Mouse (Mus musculus): ENCODE measurements at regions not wholly inside any gene's neighbourhood (a gene's known extent, or its start where the extent isn't known, plus 50 kb on each side); places are given as distances from the start of the nearest gene placed in this dataset.

DNA sequence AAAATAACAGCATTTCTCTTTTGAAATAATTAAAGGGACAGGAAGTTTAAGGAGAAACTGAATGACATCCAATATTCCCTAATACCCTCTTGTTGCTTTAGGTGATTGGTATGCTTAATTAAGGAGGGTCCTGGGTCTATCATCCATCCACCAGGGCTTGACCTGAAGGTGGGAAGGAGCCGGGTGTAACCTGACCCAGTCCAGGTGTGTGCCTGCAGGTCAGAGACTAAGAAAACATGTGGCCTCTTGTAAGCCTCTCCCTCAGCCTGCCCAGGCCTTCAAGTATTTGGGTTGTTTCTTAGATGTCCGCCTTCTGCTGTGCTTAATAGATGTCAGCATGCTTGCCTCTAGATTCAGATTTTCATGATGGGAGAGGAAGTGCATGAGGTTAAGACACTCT is 74.7 kb upstream of the Gm10295 start:
- no peaks in the 10 kb centered on the region for H3K4me1 ChIP-seq (ENCODE audit: insufficient read depth, low read depth, low read length)
- no peak for DNase-seq (ENCODE audit: low spot score)
- TF ChIP-seq CTCF (IDR thresholded peaks at IDR 0.05) (no peak), EP300 (IDR thresholded peaks at IDR 0.05) (no peak)
- no peak overlapping the region for H3K27ac ChIP-seq (ENCODE audit: low read length)
- H3K4me3 ChIP-seq (ENCODE audit: low read depth, low read length): no peak overlapping the region
- no peak for ATAC-seq
- no peak overlapping the region for H3K4me2 ChIP-seq (replicated peaks; ENCODE audit: low read depth, low read length)
- H3K27me3 ChIP-seq (replicated peaks; ENCODE audit: insufficient read depth, low read length): no peaks in the 10 kb centered on the region
- WGBS: 33% methylated on average over 2 of the region's 2 CpGs
- no peaks in the 10 kb centered on the region for H3K36me3 ChIP-seq (ENCODE audit: insufficient read depth, low read length)
- no peaks in the 10 kb centered on the region for H3K9me3 ChIP-seq (ENCODE audit: low read length)
- no peak overlapping the region for H3K9ac ChIP-seq (replicated peaks; ENCODE audit: low read depth)

DNA sequence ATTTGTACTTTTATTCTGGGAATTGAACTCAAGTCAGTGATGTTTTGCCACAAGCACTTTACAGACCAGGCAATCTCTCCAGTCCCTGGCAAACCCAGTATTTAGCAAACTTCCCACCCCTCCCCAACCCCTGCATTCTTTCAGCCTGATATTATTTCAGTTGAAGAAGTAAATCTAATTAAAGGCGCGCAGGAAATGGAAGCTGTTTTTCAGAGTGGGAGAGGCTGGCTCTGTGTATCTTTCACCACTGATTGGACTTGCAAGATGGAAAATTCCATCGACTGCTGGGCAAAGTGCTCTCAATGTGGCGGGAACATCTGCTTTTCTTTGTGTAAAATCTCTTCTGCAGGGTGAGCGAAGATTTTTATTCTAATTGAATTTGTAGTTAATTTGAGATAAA is 68.0 kb upstream of the Gm10295 start:
- Histone ChIP-seq H3K27ac (ENCODE audit: low read length) (no peak overlapping the region), H3K36me3 (ENCODE audit: insufficient read depth, low read length) (no peaks in the 10 kb centered on the region), H3K9me3 (ENCODE audit: low read length) (no peaks in the 10 kb centered on the region), H3K4me2 (replicated peaks; ENCODE audit: low read depth, low read length) (no peak overlapping the region), H3K9ac (replicated peaks; ENCODE audit: low read depth) (no peak overlapping the region), H3K27me3 (replicated peaks; ENCODE audit: insufficient read depth, low read length) (no peaks in the 10 kb centered on the region), H3K4me3 (ENCODE audit: low read depth, low read length) (no peak overlapping the region), H3K4me1 (ENCODE audit: insufficient read depth, low read depth, low read length) (no peaks in the 10 kb centered on the region)
- no peak for DNase-seq (ENCODE audit: low spot score)
- WGBS: 59% methylated on average over 5 of the region's 5 CpGs
- TF ChIP-seq EP300 (IDR thresholded peaks at IDR 0.05) (no peak), CTCF (IDR thresholded peaks at IDR 0.05) (no peak)
- no peak for ATAC-seq

DNA sequence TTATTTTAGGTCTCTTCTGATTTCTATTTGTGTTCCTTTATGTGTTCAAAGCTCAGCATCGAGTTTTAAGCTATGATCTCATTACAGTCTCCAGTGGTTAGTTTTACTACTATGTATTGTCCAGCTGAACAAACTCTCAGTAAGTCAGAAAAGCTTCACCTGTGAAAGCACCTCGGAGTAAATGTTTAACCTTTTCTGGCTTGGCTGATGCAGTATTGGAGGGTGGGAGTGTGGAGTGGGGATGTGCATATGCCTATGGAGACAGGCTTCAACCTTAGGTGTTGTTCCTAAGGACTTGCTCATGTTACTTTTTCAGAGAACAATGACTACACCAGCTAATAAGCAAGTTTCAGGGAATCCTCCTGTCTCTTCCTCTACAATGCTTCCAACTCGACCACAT is 67.6 kb upstream of the Gm10295 start:
- 47% methylated on average over 3 of the region's 3 CpGs for WGBS
- no peaks in the 10 kb centered on the region for H3K27me3 ChIP-seq (replicated peaks; ENCODE audit: insufficient read depth, low read length)
- no peak for ATAC-seq

DNA sequence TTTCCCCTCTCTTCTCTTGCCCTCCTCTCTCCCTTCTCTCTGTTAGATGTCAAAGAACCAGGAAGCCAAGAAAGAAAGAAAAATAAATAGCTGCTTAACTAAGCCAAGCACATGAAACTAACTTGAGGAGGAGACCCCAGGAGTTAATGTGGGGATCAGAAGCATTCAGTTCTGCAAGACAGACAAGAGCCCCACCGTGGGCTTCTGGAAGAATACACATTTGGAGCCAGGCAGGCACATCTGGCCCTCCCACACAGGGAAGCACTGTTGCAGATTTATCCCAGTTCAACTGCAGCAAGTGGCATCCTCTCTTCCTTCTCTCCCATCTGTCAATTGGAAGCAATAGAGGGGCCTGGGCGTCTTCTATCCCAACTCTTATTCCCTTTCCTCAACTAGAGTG is 63.5 kb upstream of the Gm10295 start:
- no peak for TF ChIP-seq EP300 (IDR thresholded peaks at IDR 0.05)
- no peak for TF ChIP-seq CTCF (IDR thresholded peaks at IDR 0.05)
- Histone ChIP-seq H3K27ac (ENCODE audit: low read length) (no peak overlapping the region), H3K4me1 (ENCODE audit: insufficient read depth, low read depth, low read length) (no peaks in the 10 kb centered on the region; the same call in none of the 2 replicates), H3K36me3 (ENCODE audit: insufficient read depth, low read length) (no peaks in the 10 kb centered on the region), H3K9me3 (ENCODE audit: low read length) (no peaks in the 10 kb centered on the region), H3K9ac (replicated peaks; ENCODE audit: low read depth) (no peak overlapping the region), H3K27me3 (replicated peaks; ENCODE audit: insufficient read depth, low read length) (no peaks in the 10 kb centered on the region), H3K4me2 (replicated peaks; ENCODE audit: low read depth, low read length) (no peak overlapping the region), H3K4me3 (ENCODE audit: low read depth, low read length) (no peak overlapping the region)
- 66% methylated on average over 2 of the region's 2 CpGs for WGBS
- ATAC-seq: no peak
- no peak for DNase-seq (ENCODE audit: low spot score)

More for the DNA sequence above, 67.6 kb upstream of the Gm10295 start:
- Histone ChIP-seq H3K9ac (replicated peaks; ENCODE audit: low read depth) (no peak overlapping the region), H3K4me1 (ENCODE audit: insufficient read depth, low read depth, low read length) (no peaks in the 10 kb centered on the region), H3K27ac (ENCODE audit: low read length) (no peak overlapping the region), H3K36me3 (ENCODE audit: insufficient read depth, low read length) (no peaks in the 10 kb centered on the region), H3K4me2 (replicated peaks; ENCODE audit: low read depth, low read length) (no peak overlapping the region), H3K4me3 (ENCODE audit: low read depth, low read length) (no peak overlapping the region), H3K9me3 (ENCODE audit: low read length) (no peaks in the 10 kb centered on the region)
- no peak for DNase-seq (ENCODE audit: low spot score)
- no peak for TF ChIP-seq CTCF (IDR thresholded peaks at IDR 0.05)
- TF ChIP-seq EP300 (IDR thresholded peaks at IDR 0.05): no peak

DNA sequence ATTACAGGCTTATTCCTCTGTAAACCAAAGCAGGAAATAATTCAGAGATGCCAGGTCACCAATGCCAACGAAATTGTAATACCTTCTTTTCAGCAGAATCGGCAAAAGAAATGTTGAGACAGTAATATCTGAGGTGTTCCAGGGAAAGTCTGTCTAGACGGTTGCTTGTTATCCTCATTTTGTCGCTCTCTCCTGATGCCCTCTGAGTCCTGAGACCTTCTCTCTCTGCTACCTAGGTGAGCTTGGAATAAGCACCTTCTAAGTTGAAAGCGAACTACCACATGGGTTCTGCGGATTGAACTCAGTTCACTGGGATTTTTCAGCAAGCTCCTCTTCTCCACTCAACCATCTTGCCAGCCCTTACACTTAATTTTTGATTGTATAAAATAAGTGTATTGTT is 61.8 kb upstream of the Gm10295 start:
- no peak for ATAC-seq
- no peak for DNase-seq (ENCODE audit: low spot score)
- H3K27me3 ChIP-seq (replicated peaks; ENCODE audit: insufficient read depth, low read length): no peaks in the 10 kb centered on the region
- no peak overlapping the region for H3K9ac ChIP-seq (replicated peaks; ENCODE audit: low read depth)
- no peaks in the 10 kb centered on the region for H3K36me3 ChIP-seq (ENCODE audit: insufficient read depth, low read length)
- H3K4me2 ChIP-seq (replicated peaks; ENCODE audit: low read depth, low read length): no peak overlapping the region
- H3K9me3 ChIP-seq (ENCODE audit: low read length): no peaks in the 10 kb centered on the region
- no peaks in the 10 kb centered on the region; the same call in none of the 2 replicates for H3K4me1 ChIP-seq (ENCODE audit: insufficient read depth, low read depth, low read length)
- no peak overlapping the region for H3K27ac ChIP-seq (ENCODE audit: low read length)
- no peak for TF ChIP-seq CTCF (IDR thresholded peaks at IDR 0.05)
- no peak for TF ChIP-seq EP300 (IDR thresholded peaks at IDR 0.05)
- 75% methylated on average over 6 of the region's 6 CpGs for WGBS
- no peak overlapping the region for H3K4me3 ChIP-seq (ENCODE audit: low read depth, low read length)

DNA sequence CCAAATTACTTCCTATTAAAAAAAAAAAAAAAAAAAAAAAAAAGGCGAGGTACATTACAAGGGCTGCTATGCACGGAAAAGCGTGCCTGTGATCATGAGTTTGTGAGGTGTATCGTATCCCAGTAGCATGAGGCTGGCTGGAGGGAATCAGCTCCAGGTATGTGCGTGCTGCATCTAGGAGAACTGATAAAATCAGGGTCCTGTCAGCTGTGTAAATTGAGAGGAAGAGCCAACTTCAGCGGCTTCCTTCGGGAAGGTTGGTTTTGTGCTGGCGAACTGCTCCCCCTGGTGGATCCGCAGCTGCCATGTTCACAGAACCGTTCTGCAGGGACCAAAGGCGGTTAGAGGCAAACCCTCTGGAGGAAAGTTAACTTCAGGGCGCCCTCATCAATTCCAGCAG is 60.8 kb upstream of the Gm10295 start:
- Histone ChIP-seq H3K9me3 (ENCODE audit: low read length) (no peaks in the 10 kb centered on the region), H3K4me3 (ENCODE audit: low read depth, low read length) (peak overlapping the region; percentile 34), H3K9ac (replicated peaks; ENCODE audit: low read depth) (no peak overlapping the region), H3K4me2 (replicated peaks; ENCODE audit: low read depth, low read length) (peak overlapping the region; percentile 58), H3K27me3 (replicated peaks; ENCODE audit: insufficient read depth, low read length) (no peaks in the 10 kb centered on the region), H3K27ac (ENCODE audit: low read length) (peak overlapping the region; percentile 85), H3K4me1 (ENCODE audit: insufficient read depth, low read depth, low read length) (no peaks in the 10 kb centered on the region; the same call in none of the 2 replicates), H3K36me3 (ENCODE audit: insufficient read depth, low read length) (no peaks in the 10 kb centered on the region)
- peak; percentile 93 for DNase-seq (ENCODE audit: low spot score)
- WGBS: under 1% methylated on average over 12 of the region's 12 CpGs
- peak; percentile 66 for ATAC-seq
- peak; percentile 92 for TF ChIP-seq CTCF (IDR thresholded peaks at IDR 0.05)
- no peak; the same call in 1 of the 2 replicates for TF ChIP-seq EP300 (IDR thresholded peaks at IDR 0.05)

Measured in lung, postnatal 0 days (tissue).